Mouse (Mus musculus) lung, embryonic 16.5 days (tissue): ENCODE measurements around the gene Hdgfl1. TPM values are rescaled to one million over a fixed set of nuclear protein-coding genes. Genes with fewer than 3 reads are reported as not detected.

Source experiments
- ATAC-seq: fragments of 200-750 bp; cut with Nextera tagmentation; 2 replicates; pipeline ENCODE4 v1.8.0; 2017; ENCODE audit warnings: low read depth, mild to moderate bottlenecking, moderate library complexity
- H3K27ac ChIP-seq: fragments of 300-500 bp; sonication (generic); 2 replicates; pipeline ENCODE4 v1.5.1; 2014; ENCODE audit warnings: mild to moderate bottlenecking, control low read depth, low read length
- H3K27me3 ChIP-seq: fragments of 300-500 bp; sonication (generic); 2 replicates; pipeline ENCODE4 v1.6.1; 2014; ENCODE audit warnings: low read depth, low read length, mixed read lengths; ENCODE audit not compliant: control insufficient read depth, insufficient read depth
- H3K36me3 ChIP-seq: fragments of 300-500 bp; sonication (generic); 2 replicates; pipeline ENCODE4 v1.6.1; 2014; ENCODE audit warnings: low read length; ENCODE audit not compliant: control insufficient read depth, insufficient read depth
- H3K4me1 ChIP-seq: fragments of 300-500 bp; sonication (generic); replicated peaks from 2 replicates; pipeline ENCODE4 v1.6.1; 2014; ENCODE audit warnings: low read length, mixed read lengths; ENCODE audit not compliant: control insufficient read depth, insufficient read depth
- H3K4me2 ChIP-seq: fragments of 300-500 bp; sonication (generic); 2 replicates; pipeline ENCODE4 v1.6.1; 2014; ENCODE audit warnings: low read depth, low read length, control low read depth
- H3K4me3 ChIP-seq: fragments of 300-500 bp; sonication (generic); 2 replicates; pipeline ENCODE4 v1.5.1; 2014; ENCODE audit warnings: mild to moderate bottlenecking, low read length, control low read depth
- H3K9ac ChIP-seq: fragments of 300-500 bp; sonication (generic); 2 replicates; pipeline ENCODE4 v1.6.1; 2014; ENCODE audit warnings: low read length, control low read depth
- H3K9me3 ChIP-seq: fragments of 300-500 bp; sonication (generic); 2 replicates; pipeline ENCODE4 v1.6.1; 2016; ENCODE audit warnings: low read length; ENCODE audit not compliant: control insufficient read depth
- WGBS: fragments of 180-500 bp; shearing (Covaris S2); extraction: QIAGEN DNeasy Blood & Tissue Kit; methylation state at CpG from one replicate; pipeline ENCODE4 v1.1.7; 2014; 5-methylcytosine and 5-hydroxymethylcytosine counted together
- polyA plus RNA-seq: library from polyadenylated mRNA; unstranded; fragments of >200 nt; fragmentation: Nextera tagmentation; extraction: Ambion mirVana; gene quantifications from 2 replicates; pipeline ENCODE4 v1.2.1, GENCODE M21; 2015

Gene Hdgfl1
- polyA plus RNA-seq, 1 experiment from 2014 or later = not detected

DNA sequence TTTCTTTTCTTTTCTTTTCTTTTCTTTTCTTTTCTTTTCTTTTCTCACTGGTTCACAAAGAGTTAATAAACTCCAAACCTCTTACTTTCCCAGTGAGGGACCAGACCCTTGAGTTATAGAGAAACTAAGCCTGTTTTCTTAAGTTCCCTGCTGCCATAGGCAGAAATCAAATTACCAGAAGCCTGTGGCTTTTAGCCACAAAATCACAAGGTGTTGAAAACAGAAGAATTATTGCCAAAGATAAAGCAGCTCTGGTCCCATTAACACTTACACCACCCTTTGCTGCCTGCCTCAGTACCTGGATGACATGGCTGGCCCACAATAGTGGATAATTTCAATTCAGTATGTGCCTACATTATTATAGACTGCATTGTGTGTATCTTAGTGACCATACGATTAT, 35.0 kb downstream of the Hdgfl1 start:
- ATAC-seq = no peak
- WGBS = 75% methylated on average over 1 of the region's 1 CpGs
- Histone ChIP-seq H3K9me3 (no peaks in the 10 kb centered on the region), H3K27ac (no peak overlapping the region), H3K4me1 (no peaks in the 10 kb centered on the region), H3K4me2 (no peak overlapping the region), H3K4me3 (no peak overlapping the region), H3K36me3 (no peaks in the 10 kb centered on the region), H3K9ac (no peak overlapping the region), H3K27me3 (no peaks in the 10 kb centered on the region)

DNA sequence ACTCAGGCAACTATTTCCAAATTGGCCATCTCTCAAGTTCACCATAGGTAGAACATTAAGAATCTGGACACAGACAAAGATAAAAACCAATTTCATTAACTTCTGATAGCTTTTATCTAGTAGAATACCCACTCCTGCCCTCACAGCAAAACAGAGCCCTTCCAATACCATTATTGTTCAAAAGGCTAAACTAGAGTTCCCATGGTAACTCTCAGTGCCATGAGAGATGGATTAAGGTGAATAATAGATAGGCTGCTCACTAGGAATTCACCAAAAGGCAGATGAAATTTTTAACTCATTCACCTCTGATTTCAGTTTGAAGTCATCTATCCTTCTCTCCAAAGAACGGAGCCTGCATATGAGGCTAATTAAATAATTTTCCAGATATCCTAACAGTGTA, 45.7 kb downstream of the Hdgfl1 start:
- peaks cover 6% of the 10 kb centered on the region for H3K4me1 ChIP-seq
- no peak overlapping the region for H3K4me2 ChIP-seq
- H3K9ac ChIP-seq = no peak overlapping the region
- no peak overlapping the region for H3K4me3 ChIP-seq
- WGBS = 79% methylated on average over 1 of the region's 1 CpGs
- H3K27ac ChIP-seq = no peak overlapping the region
- H3K36me3 ChIP-seq = no peaks in the 10 kb centered on the region
- H3K9me3 ChIP-seq = no peaks in the 10 kb centered on the region
- ATAC-seq = no peak
- H3K27me3 ChIP-seq = no peaks in the 10 kb centered on the region

DNA sequence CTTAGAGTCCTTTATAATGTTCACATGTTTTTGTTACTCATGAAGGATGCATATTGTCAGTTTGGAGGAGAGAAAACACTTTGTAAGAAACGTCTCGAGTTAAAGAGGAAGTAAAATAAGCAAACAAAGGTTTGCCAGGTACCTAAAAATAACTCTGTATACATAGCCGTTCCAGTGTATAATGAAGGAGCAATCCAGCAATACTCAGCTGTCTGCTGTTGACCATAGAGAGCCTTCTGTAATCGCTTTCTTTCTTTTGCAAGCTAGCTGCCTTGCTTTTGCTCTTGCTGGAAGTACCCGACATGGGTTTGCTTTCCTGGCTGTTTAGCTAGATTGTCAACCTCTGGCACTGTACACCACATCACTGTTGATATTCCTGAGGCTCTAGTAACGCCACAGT, 48.6 kb downstream of the Hdgfl1 start:
- Histone ChIP-seq H3K4me1 (peaks cover 6% of the 10 kb centered on the region), H3K27ac (peak overlapping the region; percentile 52; the same call in 1 of the 2 replicates), H3K9ac (no peak overlapping the region), H3K27me3 (no peaks in the 10 kb centered on the region), H3K36me3 (no peaks in the 10 kb centered on the region), H3K4me3 (no peak overlapping the region), H3K9me3 (no peaks in the 10 kb centered on the region), H3K4me2 (peak overlapping the region; percentile 29; the same call in 1 of the 2 replicates)
- peak; percentile 60 for ATAC-seq
- 10% methylated on average over 6 of the region's 6 CpGs for WGBS

DNA sequence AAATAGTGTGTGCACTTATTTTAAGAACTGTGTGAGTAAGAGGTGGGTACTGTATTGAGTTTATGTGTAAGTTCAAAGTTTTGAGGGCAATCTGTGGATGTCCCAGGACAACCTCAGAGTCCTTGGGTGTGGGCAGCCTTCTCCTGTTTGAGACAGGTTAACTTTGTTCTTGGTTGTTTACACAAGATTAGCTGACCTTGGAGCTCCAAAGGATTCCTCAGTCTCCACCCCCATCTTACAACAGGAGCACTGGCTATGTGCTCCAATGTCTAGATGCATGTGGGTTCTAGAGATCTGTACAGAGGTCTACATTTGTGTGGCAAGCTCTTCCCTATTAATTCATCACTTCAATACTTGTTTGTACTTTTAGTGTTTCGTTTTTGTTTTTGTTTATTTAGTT, 49.0 kb downstream of the Hdgfl1 start:
- Histone ChIP-seq H3K4me1 (peaks cover 6% of the 10 kb centered on the region), H3K4me2 (no peak overlapping the region), H3K9ac (no peak overlapping the region), H3K9me3 (no peaks in the 10 kb centered on the region), H3K27ac (no peak overlapping the region), H3K36me3 (no peaks in the 10 kb centered on the region), H3K27me3 (no peaks in the 10 kb centered on the region), H3K4me3 (no peak overlapping the region)
- no peak for ATAC-seq
- WGBS = 18% methylated on average over 1 of the region's 1 CpGs

DNA sequence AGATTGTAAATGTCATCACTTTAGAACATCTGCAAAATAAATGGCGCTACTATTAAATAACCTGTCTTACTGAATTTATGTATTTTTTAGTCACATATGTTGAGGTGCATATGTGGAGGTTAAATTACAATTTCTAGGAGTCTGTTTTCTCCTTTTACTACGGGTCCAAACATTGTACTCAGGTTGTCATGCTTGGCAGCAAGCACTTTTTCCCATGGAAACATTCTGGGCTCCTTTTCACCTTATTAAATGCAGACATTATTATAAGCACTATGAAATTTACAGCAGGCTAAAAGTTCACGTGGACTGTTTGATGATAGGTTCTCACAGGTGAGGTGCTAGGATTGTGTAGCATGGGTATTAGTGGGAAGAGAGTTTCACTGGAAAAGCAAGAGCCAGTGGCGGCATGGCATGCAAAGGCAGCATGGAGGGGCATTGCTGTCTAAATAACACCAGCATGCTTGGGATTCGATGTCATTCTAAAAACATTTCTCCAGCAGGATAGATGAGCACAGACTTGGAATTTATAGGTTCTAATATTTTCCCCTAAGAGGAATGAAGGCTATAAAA, 50.7 kb downstream of the Hdgfl1 start:
- no peak for ATAC-seq
- H3K27me3 ChIP-seq = no peaks in the 10 kb centered on the region
- no peak overlapping the region for H3K4me3 ChIP-seq
- no peak overlapping the region for H3K4me2 ChIP-seq
- no peaks in the 10 kb centered on the region for H3K36me3 ChIP-seq
- no peaks in the 10 kb centered on the region for H3K9me3 ChIP-seq
- H3K9ac ChIP-seq = no peak overlapping the region
- H3K4me1 ChIP-seq = peaks cover 6% of the 10 kb centered on the region
- WGBS = 80% methylated on average over 5 of the region's 5 CpGs
- no peak overlapping the region for H3K27ac ChIP-seq
